Mouse (Mus musculus) hindbrain, embryonic 14.5 days (tissue): ENCODE data around the gene Gng10. TPM values are rescaled to one million over a fixed set of nuclear protein-coding genes. Genes with fewer than 3 reads are reported as not detected.

Source experiments
- ATAC-seq: fragments of 200-750 bp; cut with Nextera tagmentation; 2 replicates; pipeline ENCODE4 v1.8.0; 2017; ENCODE audit warnings: moderate number of reproducible peaks, mild to moderate bottlenecking, moderate TSS enrichment, moderate library complexity; ENCODE audit not compliant: low FRiP score
- DNase-seq: peaks from one replicate; pipeline ENCODE4 v3.0.0-alpha.2; 2015; ENCODE audit warnings: low spot score
- H3K27ac ChIP-seq: fragments of 300-500 bp; sonication (generic); 2 replicates; pipeline ENCODE4 v1.5.1; 2014; ENCODE audit warnings: mild to moderate bottlenecking, moderate library complexity
- H3K27me3 ChIP-seq: fragments of 300-500 bp; sonication (generic); 2 replicates; pipeline ENCODE4 v1.6.1; 2014; ENCODE audit warnings: mild to moderate bottlenecking, low read length, mixed read lengths; ENCODE audit not compliant: control insufficient read depth, insufficient read depth
- H3K36me3 ChIP-seq: fragments of 300-500 bp; sonication (generic); replicated peaks from 2 replicates; pipeline ENCODE4 v1.6.1; 2014; ENCODE audit not compliant: control insufficient read depth, insufficient read depth
- H3K4me1 ChIP-seq: fragments of 300-500 bp; sonication (generic); replicated peaks from 2 replicates; pipeline ENCODE4 v1.6.1; 2014; ENCODE audit warnings: antibody characterized with exemption, low read length, mixed read lengths; ENCODE audit not compliant: control insufficient read depth, insufficient read depth
- H3K4me2 ChIP-seq: fragments of 300-500 bp; sonication (generic); replicated peaks from 2 replicates; pipeline ENCODE4 v1.6.1; 2014; ENCODE audit warnings: mild to moderate bottlenecking, moderate library complexity
- H3K4me3 ChIP-seq: fragments of 300-500 bp; sonication (generic); replicated peaks from 2 replicates; pipeline ENCODE4 v1.5.1; 2014; ENCODE audit warnings: mild to moderate bottlenecking, low read length
- H3K9ac ChIP-seq: fragments of 300-500 bp; sonication (generic); 2 replicates; pipeline ENCODE4 v1.6.1; 2014
- H3K9me3 ChIP-seq: fragments of 300-500 bp; sonication (generic); 2 replicates; pipeline ENCODE4 v1.6.1; 2016; ENCODE audit warnings: low read length; ENCODE audit not compliant: control insufficient read depth
- WGBS: fragments of 180-500 bp; shearing (Covaris S2); extraction: QIAGEN DNeasy Blood & Tissue Kit; methylation state at CpG from one replicate; pipeline ENCODE4 v1.1.7; 2014; 5-methylcytosine and 5-hydroxymethylcytosine counted together
- polyA plus RNA-seq: library from polyadenylated mRNA; unstranded; fragments of >200 nt; fragmentation: Nextera tagmentation; extraction: Ambion mirVana; gene quantifications from 2 replicates; pipeline ENCODE4 v1.2.1, GENCODE M21; 2014

Gng10 gene
- polyA plus RNA-seq: 198 and 200 TPM in 2 replicates

DNA sequence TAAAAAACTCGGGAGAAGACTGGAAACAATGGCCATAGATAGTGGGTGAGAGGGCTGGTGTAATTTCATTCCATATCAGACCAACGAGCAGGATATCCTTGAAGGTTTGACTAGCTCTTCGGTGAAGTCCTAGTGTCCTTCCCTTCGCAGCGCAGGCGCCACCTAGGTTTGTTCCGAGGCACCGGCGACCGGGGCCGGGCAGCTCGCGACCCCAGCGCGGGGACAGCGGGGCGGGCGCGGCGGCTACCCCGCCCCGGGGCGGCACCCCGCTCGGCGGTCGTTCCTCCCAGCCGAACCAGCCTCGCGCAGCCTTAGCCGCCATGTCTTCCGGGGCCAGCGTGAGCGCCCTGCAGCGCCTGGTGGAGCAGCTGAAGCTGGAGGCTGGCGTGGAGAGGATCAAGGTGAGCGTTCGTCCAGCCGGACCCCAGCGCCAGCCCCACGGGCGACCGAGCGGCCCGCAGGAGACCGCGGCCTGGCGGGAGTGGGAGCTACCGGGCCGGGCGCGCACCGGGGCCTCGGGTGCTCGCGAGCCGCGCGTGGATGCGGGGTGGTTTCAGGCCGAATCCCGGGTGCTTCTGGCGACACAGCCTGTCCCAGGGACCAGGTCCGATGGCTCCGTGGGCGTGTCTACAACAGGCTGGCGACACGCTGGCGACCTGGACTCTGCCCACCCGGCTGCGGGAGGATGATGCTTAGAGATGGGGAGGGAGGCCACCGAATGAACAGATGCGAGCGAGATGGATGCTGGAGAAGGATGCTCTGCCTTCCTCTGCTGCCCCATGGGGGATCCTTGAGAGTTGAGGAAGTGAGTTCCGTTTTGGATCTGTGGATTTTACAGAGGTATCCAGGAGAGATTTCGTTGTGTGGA, at the start of gene Gng10:
TSS of gene Gng10 (plus strand) at position 171 of the 868 bp plus-strand sequence.
- Histone ChIP-seq H3K4me1 (peaks cover 16% of the 10 kb centered on the region), H3K27me3 (no peaks in the 10 kb centered on the region), H3K36me3 (0 out of 2 replicates have a peak, but pooled peaks cover 11% of the 10 kb centered on the region), H3K9me3 (0 out of 2 replicates have a peak, but pooled peaks cover 2% of the 10 kb centered on the region), H3K4me2 (peak within 1 kb of the TSS; percentile 60), H3K27ac (peak within 1 kb of the TSS; percentile 95), H3K9ac (peak within 1 kb of the TSS; percentile 93), H3K4me3 (peak within 1 kb of the TSS; percentile 78)
- WGBS: 5% methylated on average over 74 of the region's 76 CpGs
- ATAC-seq (peak; percentile 91), DNase-seq (peak; percentile 59)

DNA sequence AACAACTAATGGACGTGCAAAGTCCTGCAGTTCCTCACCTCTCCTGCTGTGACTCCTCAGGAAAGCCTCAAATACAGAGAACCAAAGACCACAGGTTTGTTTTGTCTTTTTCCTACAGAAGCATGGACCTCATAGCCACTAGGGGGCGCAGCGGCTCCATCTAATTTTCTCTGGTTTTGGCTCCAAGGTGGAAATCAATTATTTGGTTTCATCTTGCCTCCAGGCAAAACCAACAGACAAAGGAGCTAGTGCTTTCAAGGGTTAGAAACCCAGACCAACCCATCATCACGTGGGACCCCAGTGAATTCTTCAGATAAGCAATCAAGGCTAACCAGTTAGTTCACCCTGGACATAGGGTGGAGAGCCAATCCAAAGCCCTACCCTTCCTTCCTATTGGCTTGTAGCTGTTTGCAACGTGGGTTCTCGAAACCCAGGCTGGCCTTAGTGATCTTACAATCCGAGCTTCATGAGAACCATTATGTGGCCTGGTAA, 49.7 kb upstream of the Gng10 start:
- no peaks in the 10 kb centered on the region for H3K9me3 ChIP-seq
- no peak overlapping the region for H3K9ac ChIP-seq
- no peaks in the 10 kb centered on the region for H3K36me3 ChIP-seq
- DNase-seq: peak; percentile 84
- no peaks in the 10 kb centered on the region for H3K4me1 ChIP-seq
- no peaks in the 10 kb centered on the region for H3K27me3 ChIP-seq
- H3K4me2 ChIP-seq: no peak overlapping the region
- no peak overlapping the region for H3K4me3 ChIP-seq
- no peak overlapping the region for H3K27ac ChIP-seq
- ATAC-seq: no peak
- 24% methylated on average over 7 of the region's 7 CpGs for WGBS

DNA sequence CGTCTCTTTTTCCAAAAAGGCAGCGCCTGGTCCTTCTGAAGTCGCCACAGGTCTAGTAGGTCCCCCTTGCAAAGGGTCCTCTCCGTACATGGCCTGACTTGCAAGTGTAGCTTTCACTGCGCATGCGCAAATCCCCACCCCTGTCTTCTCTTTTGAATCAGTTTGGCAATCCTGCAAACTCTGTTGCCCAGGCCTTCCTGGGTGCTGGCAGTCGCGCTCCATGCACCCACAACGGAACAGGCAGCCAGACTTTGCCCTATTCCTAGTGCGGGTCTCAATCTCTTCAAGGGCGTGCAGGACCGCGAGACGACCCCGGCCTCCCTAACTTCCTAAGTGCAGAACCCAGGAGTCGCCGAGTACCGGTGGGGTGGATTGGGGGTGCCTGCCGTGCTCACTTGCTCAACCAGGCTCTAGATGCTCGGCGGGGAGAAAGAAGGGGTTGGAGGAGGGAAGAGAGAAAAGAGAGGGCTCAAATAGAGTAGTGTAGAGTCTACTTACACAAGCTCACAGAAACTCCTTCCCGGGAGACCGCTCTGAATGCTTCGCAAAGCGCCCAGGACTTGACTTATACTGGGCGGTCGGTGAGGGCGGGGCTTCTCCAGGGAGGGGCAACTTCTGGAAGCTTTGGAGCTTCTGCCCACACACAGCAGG, 48.2 kb upstream of the Gng10 start, which contains the start of gene Ptgr1:
TSS of gene Ptgr1 (minus strand) at position 580 of the 651 bp plus-strand sequence.
- Histone ChIP-seq H3K9ac (peak within 1 kb of the TSS; percentile 59), H3K4me3 (peak within 1 kb of the TSS; percentile 44), H3K9me3 (no peaks in the 10 kb centered on the region), H3K27me3 (no peaks in the 10 kb centered on the region), H3K27ac (no peak within 1 kb of the TSS), H3K4me1 (no peaks in the 10 kb centered on the region), H3K4me2 (peak within 1 kb of the TSS; percentile 91), H3K36me3 (no peaks in the 10 kb centered on the region)
- peak; percentile 67; the same call in 1 of the 2 replicates for ATAC-seq
- under 1% methylated on average over 28 of the region's 28 CpGs for WGBS
- peak; percentile 74 for DNase-seq

DNA sequence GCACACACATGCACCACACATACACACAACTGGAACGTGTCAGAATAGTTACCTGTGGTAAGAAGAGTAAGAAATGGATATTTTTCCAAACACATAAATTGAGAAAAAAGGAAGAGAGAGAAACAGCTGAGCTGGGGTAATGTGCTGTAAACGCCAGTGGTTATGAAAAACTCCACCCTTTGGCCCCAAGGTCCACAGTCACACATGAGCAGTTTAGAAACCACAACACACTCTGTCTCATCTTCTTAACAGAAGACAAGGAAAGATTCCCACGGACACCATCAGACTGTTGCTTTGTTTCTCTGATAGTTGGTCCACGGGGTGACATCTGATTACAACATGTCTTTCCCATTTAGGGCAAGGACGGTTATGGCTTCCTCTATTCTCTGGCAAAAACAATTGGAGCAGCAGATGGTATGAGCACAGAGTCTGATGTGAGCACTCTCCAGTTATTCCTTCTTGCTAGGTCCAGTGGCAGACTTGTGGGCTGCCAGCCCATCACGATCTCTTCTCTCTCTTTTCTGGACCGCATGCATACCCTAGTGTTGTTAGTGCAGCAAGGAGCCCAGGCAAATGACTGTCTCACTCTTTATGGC, 45.5 kb upstream of the Gng10 start:
- H3K9ac ChIP-seq: no peak overlapping the region
- H3K4me1 ChIP-seq: no peaks in the 10 kb centered on the region
- ATAC-seq: no peak
- H3K4me3 ChIP-seq: no peak overlapping the region
- WGBS: 83% methylated on average over 7 of the region's 7 CpGs
- H3K27me3 ChIP-seq: no peaks in the 10 kb centered on the region
- H3K36me3 ChIP-seq: no peaks in the 10 kb centered on the region
- no peak for DNase-seq
- no peak overlapping the region for H3K27ac ChIP-seq
- H3K4me2 ChIP-seq: no peak overlapping the region
- H3K9me3 ChIP-seq: no peaks in the 10 kb centered on the region

DNA sequence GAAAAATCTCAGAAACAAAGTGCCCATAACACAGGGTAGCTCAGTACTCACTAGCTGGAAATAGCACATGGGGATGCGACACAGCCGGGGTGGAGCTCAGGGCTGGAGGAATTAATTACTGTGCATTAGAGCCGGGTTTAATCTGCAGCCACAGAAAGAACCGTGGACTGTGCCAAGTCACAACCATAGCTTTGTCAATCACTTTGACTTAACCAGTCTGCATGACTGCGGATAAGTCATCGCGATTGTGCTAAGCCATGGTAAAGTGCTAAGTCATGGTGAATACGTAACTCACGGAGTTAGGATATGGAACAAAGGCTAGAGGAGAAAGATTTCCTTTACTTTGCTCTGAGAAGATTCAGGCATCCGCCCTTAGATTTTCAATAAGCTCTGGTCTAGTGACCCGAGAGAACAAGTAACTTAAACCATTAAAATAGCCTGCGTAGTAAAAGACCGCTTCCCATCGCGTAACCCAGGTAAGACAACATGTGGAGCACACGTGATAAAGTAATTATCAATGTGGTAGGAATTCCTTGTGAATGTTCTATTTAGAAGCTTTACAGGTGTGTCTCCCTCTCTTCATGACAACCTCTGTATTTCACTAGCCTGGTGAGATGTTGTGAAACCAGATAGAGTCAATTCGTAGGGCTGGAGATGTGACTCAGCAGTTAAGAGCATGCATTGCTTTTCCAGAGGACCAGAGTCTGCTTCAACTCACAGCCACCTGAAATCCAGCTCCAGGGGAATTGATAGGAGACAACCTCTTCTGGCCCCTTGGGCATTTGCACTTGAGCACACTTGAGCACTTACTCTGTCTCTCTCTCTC, 44.1 kb upstream of the Gng10 start:
- Histone ChIP-seq H3K9me3 (no peaks in the 10 kb centered on the region), H3K4me2 (no peak overlapping the region), H3K4me3 (no peak overlapping the region), H3K36me3 (no peaks in the 10 kb centered on the region), H3K27me3 (no peaks in the 10 kb centered on the region), H3K27ac (no peak overlapping the region), H3K4me1 (no peaks in the 10 kb centered on the region), H3K9ac (no peak overlapping the region)
- WGBS: 82% methylated on average over 17 of the region's 17 CpGs
- DNase-seq (no peak), ATAC-seq (no peak)

DNA sequence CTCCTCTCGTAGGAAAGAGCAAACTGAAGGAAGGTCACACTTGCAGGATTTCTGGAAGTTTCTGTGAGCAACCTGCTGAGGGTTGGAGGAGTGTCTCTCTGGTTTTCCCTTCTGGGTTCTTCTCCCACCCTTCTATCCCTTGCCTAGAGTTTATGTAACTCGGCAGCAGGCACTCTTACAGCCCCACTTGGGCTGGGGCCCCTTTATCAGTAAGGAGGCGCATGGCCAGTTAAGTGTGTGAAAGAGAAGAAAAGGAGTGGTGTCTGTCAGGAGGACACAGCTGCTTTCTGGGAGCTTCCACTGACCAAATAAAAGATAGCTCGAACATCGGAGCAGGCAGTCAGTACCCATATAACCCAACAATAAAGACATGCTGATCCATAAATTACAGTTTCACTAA, 42.7 kb upstream of the Gng10 start:
- 85% methylated on average over 5 of the region's 5 CpGs for WGBS
- ATAC-seq: no peak
- H3K4me2 ChIP-seq: no peak overlapping the region

DNA sequence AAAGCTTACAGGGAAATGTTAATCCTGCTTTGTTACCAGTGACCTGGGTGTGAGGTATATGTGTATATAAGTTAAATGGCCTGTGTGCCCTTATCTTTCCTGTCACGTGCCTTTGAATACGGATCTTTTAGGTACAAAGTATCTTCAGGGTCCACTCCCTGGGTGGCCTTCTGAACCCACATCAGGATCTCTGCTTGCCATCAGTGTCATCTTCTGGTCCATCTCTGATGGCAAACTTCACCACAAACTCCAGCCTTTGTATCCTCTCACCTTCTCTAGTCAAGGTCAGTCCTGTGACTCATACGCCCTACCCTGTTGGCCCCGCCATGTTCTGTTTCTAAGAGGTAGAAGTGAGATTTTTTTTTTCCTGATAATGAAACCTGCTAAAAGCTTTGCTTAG, 40.1 kb upstream of the Gng10 start, which contains the start of gene Dnajc25:
TSS of gene Dnajc25 (plus strand) at position 301 of the 400 bp plus-strand sequence.
- Histone ChIP-seq H3K27ac (no peak within 1 kb of the TSS), H3K4me1 (no peaks in the 10 kb centered on the region), H3K27me3 (no peaks in the 10 kb centered on the region), H3K4me2 (no peak within 1 kb of the TSS), H3K9me3 (no peaks in the 10 kb centered on the region), H3K4me3 (no peak within 1 kb of the TSS), H3K36me3 (no peaks in the 10 kb centered on the region), H3K9ac (no peak within 1 kb of the TSS)
- DNase-seq: no peak
- WGBS: 96% methylated on average over 4 of the region's 4 CpGs
- no peak for ATAC-seq

More for the DNA sequence above, 42.7 kb upstream of the Gng10 start:
- no peak for DNase-seq
- Histone ChIP-seq H3K9me3 (no peaks in the 10 kb centered on the region), H3K4me3 (no peak overlapping the region), H3K4me1 (no peaks in the 10 kb centered on the region), H3K27me3 (no peaks in the 10 kb centered on the region), H3K9ac (no peak overlapping the region), H3K36me3 (no peaks in the 10 kb centered on the region), H3K27ac (no peak overlapping the region)

DNA sequence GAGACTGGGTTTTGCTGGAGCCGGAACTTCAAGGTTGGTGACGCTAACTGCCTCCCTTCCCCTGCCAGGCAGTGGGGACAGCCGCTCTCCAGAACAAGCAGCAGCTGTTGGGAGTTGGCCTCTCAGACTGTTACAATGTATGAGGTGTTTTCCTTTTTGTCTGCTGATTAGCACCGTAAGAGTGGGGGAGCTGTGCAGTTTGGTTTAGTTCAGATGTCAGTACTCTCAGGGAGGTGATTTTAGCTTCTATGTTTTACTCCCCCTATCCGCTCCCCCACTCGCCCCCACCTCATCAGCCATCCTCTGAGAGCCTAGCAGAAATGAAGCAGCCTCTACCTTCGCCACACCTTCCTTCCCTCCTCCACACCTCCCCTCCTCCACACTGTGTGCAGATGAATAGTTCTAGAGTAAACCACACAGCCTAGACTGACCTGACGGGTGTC, 39.6 kb upstream of the Gng10 start:
- no peak overlapping the region for H3K4me3 ChIP-seq
- no peak for DNase-seq
- WGBS: 78% methylated on average over 8 of the region's 8 CpGs
- no peaks in the 10 kb centered on the region for H3K27me3 ChIP-seq
- no peak overlapping the region for H3K4me2 ChIP-seq
- H3K36me3 ChIP-seq: no peaks in the 10 kb centered on the region
- ATAC-seq: no peak
- H3K27ac ChIP-seq: no peak overlapping the region
- no peak overlapping the region for H3K9ac ChIP-seq
- H3K9me3 ChIP-seq: no peaks in the 10 kb centered on the region
- no peaks in the 10 kb centered on the region for H3K4me1 ChIP-seq
